Mouse (Mus musculus) v-Abl transformed pro-B cells (cell line): Measurements from ENCODE around the gene Pgs1.

Experiments
- in situ Hi-C, 2 experiments: fragments of 400-800 bp; cut with MboI; formaldehyde crosslinking; loops; one replicate each; pipeline ENCODE4 v1.15.1; 2025; ENCODE audit not compliant: unreplicated experiment in 2 of 2

The Pgs1 gene

GRCm38 (mm10) chr11:118024111-118024510 is 38.0 kb downstream of the Pgs1 start:
- in situ Hi-C loops, result loop anchor here (5.0 kb wide), 3 partner anchors 52 to 152 kb away; partner anchors contain the start of genes Socs3 (in 2 of the 2) and Tha1 (in 2 of the 2)

GRCm38 (mm10) chr11:118029170-118029569 is 43.1 kb downstream of the Pgs1 start:
- in situ Hi-C loops, result loop anchor here in 1 of 2 experiments (25.0 kb wide), 1 partner anchor 642 kb away; no protein-coding TSS in a partner anchor

GRCm38 (mm10) chr11:118031134-118031533 is 45.0 kb downstream of the Pgs1 start:
- in situ Hi-C loops, result loop anchor here in 1 of 2 experiments (25.0 kb wide), 1 partner anchor 644 kb away; no protein-coding TSS in a partner anchor

GRCm38 (mm10) chr11:118034395-118034794 is 48.3 kb downstream of the Pgs1 start:
- in situ Hi-C loops, result loop anchor here in 1 of 2 experiments (25.0 kb wide), 1 partner anchor 647 kb away; no protein-coding TSS in a partner anchor

GRCm38 (mm10) chr11:118035068-118035467 is 49.0 kb downstream of the Pgs1 start:
- in situ Hi-C loops, result loop anchor here (5.0 to 25.0 kb wide), 2 partner anchors 47 to 648 kb away; no protein-coding TSS in a partner anchor

- in situ Hi-C loops, result loop anchor here (10.0 to 25.0 kb wide), 2 partner anchors 655 to 668 kb away; no protein-coding TSS in a partner anchor
Observed at GRCm38 (mm10) chr11:118042791-118043190, 56.7 kb downstream of the Pgs1 start.

- in situ Hi-C loops, result loop anchor here (10.0 to 25.0 kb wide), 2 partner anchors 656 to 669 kb away; no protein-coding TSS in a partner anchor
Observed at GRCm38 (mm10) chr11:118043293-118043907, 57.3 kb downstream of the Pgs1 start.

GRCm38 (mm10) chr11:118049641-118050040 is 63.5 kb downstream of the Pgs1 start:
- in situ Hi-C loops, result loop anchor here (10.0 to 25.0 kb wide), 4 partner anchors 662 to 862 kb away; partner anchors contain the start of gene Sept9 (in 1 of the 2)

- in situ Hi-C loops, result loop anchor here (25.0 kb wide), 2 partner anchors 838 to 863 kb away; partner anchors contain the start of gene Sept9 (in 1 of the 2)
Observed at GRCm38 (mm10) chr11:118050174-118050573, 64.1 kb downstream of the Pgs1 start.

GRCm38 (mm10) chr11:118058367-118058766 is 72.3 kb downstream of the Pgs1 start:
- in situ Hi-C loops, result loop anchor here (25.0 kb wide), 2 partner anchors 846 to 871 kb away; partner anchors contain the start of gene Sept9 (in 1 of the 2)

GRCm38 (mm10) chr11:118058872-118059271 is 72.8 kb downstream of the Pgs1 start:
- in situ Hi-C loops, result loop anchor here (25.0 kb wide), 2 partner anchors 847 to 872 kb away; partner anchors contain the start of gene Sept9 (in 1 of the 2)

GRCm38 (mm10) chr11:118060038-118060437 is 73.9 kb downstream of the Pgs1 start:
- in situ Hi-C loops, result loop anchor here (25.0 kb wide), 2 partner anchors 848 to 873 kb away; partner anchors contain the start of gene Sept9 (in 1 of the 2)

GRCm38 (mm10) chr11:118067588-118067987 is 81.5 kb downstream of the Pgs1 start:
- in situ Hi-C loops, result loop anchor here (25.0 kb wide), 2 partner anchors 855 to 880 kb away; partner anchors contain the start of gene Sept9 (in 1 of the 2)

GRCm38 (mm10) chr11:118068812-118069332 is 82.8 kb downstream of the Pgs1 start:
- in situ Hi-C loops, result loop anchor here (25.0 kb wide), 2 partner anchors 857 to 882 kb away; partner anchors contain the start of gene Sept9 (in 1 of the 2)

GRCm38 (mm10) chr11:118071227-118071912 is 85.3 kb downstream of the Pgs1 start:
- in situ Hi-C loops, result loop anchor here (25.0 kb wide), 2 partner anchors 859 to 884 kb away; partner anchors contain the start of gene Sept9 (in 1 of the 2)
